Mouse (Mus musculus) adrenal gland, postnatal 25 days (tissue): ENCODE measurements around the gene Cbfb. TPM values are rescaled to one million over a fixed set of nuclear protein-coding genes. Genes with fewer than 3 reads are reported as not detected.
A peak's percentile ranks its signal among the peaks of the same experiment; 100 is the strongest.
"Not testable (repeated sequence)": the region's sequence is repeated elsewhere in the genome, so short reads cannot be mapped to it uniquely, and the experiment has no call there.

ENCODE experiments used
- DNase-seq: peaks from one replicate; pipeline ENCODE4 v3.0.0; 2021; ENCODE audit warnings: mixed read lengths
- total RNA-seq: library from RNA; stranded (reverse); gene quantifications from 2 replicates; pipeline ENCODE4 v1.2.3, GENCODE M21; 2021

Cbfb gene
- total RNA-seq, 1 experiment from 2014 or later, result 78.8 TPM

DNA sequence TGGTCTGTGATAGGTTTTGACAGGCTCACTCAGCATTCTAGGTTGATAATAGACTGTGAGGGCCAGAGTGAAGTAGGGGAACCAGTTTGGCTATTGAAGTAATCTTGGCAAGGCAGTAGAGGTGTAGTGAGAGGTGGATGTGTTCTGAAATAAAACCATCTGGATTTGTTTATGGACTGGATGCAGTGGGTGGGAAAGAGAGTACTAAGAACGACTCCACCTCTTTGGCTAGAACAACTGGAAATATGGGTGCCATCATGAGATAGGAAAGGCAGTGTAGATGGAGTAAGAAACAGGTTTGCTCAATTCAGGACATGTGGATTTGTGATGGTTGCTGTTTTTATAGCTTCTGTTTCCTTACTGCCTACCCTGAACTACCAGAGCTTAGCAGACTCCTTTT, 11.7 kb downstream of the Cbfb start:
- DNase-seq, result no peak

DNA sequence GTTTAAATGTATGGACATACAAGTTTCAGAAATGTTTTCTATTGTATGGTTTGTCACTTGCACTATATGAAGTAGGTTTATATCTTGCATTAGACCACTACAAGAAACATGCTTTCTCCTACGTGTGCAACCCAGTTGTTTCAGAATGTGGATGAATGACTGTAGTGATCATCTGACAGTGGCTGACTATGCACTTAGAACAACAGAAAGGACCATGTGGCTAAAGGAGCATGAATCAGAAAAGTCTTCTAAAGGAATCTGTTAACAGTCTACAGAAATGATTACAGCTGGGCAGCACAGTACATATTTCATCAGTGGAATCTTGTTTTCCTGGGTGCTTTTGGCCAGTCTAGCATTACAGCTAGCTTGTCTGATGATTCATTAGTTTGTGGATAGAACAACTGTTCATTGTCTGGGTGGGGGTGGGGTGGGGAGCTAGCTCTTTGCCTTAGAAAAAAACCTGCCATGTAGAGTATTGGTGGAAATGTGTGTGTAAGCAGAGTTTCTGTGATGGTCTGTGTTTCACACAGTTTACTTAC, 16.1 kb downstream of the Cbfb start:
- no peak for DNase-seq

DNA sequence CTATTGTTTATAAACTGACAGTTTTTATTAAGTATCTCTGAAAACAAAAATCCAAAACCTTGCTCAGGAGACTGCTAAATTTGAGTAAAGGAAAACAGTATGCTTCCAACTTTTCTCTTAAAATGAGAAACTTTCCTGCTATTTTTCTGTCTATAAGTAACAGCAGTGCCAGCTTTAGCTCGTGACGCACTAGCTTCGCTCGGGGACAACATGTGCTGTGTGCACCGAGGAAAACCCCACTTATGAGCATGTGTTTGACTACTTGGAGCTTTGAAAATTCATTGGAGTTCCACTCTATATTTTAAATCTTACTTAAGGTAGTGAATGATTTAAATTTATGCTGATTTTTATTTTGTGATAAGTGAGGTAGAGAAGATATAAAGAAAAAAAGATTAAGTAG, 21.7 kb downstream of the Cbfb start:
- no peak for DNase-seq

DNA sequence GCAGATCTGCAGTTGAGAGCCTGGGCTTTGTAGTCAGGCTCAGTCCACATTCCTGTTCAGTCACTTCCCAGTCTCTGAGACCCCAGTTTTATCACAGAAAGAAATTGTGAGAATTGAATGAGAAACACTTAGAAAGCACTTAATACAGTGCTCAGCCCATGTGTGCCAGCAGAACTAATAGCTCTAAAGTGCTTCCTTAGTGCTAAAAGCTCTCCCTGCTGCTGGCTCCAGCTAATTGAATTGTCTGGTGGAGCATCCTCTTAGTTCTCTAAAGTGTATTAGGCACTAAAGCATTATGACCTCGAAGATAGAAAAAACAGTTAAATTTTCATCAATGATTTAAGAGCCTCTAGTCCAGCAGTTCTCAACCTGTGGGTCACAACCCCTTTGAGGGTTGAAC, 35.3 kb downstream of the Cbfb start:
- DNase-seq, result no peak

DNA sequence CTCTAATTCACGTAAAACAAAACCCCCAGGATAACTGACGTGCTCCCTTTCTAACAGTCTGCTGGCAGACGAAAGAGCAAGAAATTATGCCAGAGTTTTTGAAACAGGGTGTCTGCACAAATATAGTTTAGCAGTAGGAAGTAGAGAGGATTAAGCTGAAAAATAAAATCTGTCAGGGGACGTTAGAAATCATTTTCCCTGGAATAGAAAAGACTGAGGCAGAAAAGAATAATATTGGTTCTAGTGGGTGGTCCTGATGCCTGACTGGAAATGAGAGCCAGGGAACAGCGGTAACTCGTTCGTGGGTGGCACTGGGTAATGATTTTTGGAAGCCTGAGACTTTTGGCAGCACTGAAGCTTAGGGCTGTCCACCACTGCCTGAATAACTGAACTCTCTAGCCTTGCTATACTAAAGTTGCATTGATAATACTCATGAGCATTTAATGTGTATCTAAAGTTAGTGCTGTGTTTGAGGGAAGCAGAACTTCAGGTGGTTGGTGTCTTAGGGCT, 36.3 kb downstream of the Cbfb start:
- no peak for DNase-seq

DNA sequence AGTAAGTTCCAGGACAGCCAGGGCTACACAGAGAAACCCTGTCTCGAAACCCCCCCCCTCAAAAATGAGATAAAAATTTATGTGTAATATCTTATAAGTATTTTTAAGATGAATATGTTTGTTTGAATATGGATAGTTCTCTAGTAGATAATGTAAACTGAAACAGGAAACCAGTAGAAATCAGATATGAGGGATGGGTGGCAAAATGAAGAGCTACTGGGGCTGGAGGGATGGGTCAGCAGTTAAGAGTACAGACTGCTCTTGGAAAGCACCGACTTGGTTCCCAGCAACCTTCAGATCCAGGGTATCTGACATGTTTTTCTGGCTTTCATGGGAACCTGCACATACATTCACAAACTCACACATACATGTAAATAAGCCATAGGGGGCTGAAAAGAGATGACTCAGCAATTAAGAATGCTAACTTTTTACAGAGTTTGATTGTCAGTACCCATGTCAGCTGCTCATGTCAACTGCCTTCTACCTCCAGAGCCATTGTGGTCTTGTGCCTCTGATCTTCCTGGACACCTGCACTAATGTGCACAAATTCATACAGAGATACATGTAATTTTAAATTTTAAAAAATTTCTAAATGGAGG, 37.3 kb downstream of the Cbfb start:
- DNase-seq, result no peak

DNA sequence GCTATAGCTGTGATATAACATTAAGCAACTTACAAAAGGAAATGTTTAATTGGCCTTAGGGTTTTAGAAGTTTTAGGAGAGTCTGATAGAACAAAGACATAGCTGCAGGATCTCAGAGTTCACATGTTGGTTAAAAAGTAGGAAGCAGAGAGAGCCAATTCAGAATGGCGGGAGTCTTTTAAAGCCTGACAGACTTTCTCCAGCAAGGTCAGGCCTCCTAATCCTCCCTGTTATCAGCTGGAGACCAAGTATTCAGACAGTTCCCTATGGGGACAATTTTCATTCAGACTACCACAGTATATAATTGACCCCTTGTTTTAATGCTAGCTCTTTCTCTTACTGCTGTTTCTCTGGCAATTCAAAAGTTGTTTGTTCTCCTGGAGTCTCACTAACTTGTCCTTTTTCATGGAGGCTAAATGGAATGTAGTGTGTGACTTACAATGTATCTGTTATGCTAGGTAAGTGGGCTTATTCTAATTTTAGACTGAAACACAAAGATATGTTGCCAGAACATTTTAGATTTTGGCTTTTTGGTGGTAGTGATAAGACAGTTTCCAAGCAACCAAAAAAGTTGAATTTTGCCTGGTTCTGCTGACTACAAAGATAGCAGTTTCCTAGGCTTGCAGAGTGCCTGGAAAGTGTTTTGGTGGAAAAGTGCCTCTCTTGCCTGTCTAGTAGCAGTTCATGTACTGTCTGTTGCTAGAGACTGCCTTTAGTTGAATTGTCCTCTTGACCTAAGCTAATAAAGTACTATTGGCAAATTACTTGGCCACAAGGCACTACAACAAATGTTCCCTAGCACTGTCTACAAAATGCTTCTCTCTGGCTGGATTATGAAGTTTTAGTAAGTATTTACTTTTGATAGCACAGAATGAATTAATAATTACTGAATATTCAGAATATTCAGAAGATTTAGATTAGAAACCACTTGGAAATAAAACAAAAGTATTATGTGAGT, 39.0 kb downstream of the Cbfb start:
- DNase-seq, result no peak

DNA sequence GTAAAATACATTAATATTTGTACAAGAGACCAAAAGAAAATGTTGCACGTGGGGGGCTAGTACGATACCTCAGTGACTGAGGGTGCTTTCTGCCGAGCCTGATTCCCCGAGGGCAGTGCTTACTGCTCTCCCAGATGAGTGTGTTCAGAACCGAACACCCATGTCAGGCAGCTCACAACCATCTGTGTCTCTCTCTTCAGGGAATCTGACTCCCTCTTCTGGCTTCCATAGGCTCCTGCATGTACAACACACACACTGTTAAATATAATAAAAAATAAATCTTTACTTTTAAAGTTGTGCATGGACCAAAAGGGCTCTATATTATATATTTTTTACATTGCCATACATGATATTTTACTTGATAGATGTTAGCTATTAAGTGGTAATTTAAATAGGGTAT, 43.6 kb downstream of the Cbfb start:
- DNase-seq, result no peak

DNA sequence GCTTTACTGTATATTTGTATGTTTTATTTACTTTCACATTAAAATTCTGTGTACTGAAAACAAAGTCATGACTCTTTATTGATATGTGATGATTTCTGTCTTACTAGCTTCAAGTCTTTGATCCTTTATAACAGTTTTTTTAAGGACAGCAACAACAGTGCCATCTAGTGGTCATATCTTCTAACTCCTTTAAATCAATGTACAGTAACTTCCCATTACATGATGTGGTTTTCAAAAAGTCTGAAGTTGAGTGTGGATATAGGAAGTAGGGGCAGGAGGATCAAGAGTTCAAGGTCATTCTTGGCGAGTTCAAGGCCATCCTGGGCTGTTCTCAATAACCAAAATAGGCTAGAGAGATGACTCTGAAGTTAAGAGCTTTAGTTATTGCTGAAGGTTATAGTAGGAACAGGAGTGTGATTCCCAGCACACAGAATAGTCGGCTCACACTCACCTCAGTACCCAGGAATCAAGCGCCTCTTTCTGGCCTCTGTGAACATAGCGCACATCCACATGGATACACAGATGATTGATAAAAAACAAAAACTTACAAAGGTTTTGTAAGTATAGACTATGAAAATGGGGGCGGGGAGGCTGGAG, 47.5 kb downstream of the Cbfb start:
- no peak for DNase-seq

DNA sequence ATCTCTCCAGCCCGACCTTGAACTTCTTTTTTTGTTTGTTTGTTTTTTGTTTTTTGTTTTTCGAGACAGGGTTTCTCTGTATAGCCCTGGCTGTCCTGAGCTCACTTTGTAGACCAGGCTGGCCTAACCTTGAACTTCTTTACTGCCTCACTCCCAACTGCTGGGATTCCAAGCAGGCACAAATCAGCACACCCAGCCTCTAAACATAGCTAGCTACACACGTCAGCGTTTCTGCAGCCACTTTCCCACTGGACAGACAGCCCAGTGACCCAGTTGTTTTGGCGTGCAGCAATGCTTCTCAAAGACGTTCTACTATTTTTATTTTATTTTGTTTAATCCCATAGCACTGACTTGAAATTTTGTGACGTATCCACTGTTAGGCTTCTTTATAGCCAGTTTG, 53.4 kb downstream of the Cbfb start:
- DNase-seq, result peak; percentile 5

DNA sequence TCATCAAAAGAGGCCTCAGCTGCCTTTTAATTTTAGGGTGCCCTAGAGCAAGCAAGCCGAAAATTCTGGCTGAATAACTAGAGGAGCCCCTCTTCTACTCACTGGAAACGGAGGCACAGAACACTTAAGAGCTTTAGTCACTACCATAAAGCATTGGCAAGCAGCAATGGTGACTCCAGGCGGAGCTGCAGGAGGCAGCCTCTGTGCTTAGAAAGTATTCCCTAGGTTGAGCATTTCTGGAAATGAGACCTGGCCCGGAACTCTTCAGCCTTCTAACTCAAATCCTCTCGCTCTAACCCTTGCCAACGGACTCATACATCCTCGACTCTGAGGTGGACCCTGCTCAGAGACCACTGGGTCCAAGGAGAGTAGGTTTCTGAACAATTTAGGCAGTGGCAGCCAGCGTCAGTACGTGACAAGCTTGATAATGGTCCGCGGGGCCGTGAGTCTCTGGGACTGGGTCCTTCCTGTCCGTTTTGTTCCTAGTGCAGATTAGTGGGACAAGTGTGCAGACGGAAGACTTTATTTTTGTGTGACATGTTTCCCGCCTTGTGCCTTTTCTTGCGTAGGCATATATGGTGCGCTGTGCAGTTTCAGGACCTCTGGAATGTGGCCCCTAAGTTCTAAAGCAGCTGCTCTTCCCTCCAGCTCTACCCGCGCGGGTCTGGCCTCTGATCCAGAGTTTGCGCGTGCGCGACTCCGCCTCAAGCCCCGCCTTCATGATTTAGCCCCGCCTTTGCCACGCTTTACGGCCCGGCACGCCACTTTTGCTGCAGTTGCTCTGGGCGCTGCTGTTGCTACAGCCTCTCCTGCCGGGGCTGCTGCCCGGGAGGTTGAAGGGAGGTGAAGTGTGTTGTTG, 54.2 kb downstream of the Cbfb start, which contains the start of gene D230025D16Rik:
Gene D230025D16Rik, plus strand, starts transcription at position 733 of the 859 bp plus-strand sequence.
- DNase-seq, result peak; percentile 97

DNA sequence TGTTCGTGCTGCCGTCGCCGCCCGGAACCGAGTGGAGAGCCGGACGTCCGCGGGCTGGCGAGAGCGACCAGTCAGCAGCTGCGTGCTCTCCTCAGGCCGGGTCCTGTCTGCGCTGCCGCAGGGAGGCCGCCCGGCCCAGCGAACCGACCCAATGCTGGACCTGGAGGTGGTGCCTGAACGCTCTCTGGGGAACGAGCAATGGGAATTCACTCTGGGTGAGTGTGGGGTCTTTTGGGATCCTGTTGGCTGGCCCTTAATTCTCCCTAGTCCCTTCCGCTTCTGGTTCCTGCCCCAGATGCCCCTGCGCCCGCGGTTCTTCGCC, 54.8 kb downstream of the Cbfb start:
- DNase-seq, result no peak

DNA sequence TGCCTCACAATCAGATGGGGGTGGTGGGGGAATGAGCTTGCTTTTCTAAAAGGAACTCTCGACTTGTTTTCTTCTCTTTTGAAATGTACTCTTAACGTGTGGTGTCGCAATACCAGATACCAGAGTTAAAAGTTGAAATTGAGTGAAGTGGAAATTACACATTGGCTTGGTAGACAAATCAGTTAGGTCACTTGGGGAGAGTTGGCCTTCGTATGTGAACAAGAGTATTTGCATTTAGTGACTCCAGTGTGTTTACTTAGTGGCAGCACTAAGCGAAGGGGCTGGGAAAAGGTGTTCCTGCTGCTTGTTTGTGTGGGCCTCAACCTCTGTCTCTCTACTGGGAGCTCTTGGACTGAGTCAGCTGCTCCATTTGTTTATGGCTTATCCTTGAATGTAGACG, 55.4 kb downstream of the Cbfb start:
- DNase-seq, result no peak

DNA sequence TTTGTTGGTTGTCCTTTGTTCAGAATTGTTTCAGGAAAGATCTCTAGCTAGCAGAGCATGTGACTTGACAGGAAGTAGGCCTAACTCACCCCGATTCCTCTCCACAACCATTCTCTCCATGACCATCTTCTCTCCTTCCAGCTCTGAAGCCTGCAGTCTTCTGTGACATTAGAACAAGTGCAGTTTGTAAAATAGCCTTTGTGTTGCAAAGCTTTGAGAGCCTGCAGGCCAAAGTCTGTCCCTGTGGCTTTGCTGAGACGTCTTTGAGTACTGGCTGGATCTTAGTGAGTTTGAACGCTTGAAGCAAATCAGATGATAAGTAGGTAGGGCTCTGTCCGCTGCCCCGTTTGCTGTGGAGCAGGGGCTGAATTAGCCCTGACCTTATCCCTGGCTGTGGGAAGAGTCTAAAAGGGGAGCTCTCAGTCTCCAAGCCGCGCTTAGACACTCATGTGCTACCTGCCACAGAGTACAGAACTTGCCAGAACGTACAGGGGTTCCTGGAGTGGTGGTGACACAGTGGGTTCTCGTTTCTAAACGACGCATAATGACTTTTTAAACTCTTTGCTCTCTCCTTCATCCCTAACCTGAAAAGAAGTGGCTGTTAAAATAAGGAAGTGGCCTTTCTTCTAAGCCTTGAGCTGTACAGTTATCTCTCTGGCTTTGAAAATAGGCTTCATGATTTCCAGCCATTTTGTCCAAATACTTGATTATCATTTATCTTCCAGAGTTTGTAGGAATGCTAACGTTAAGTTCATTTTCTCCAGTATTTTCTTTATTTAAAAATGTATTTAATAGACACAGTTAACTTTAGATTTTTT, 61.2 kb downstream of the Cbfb start:
- no peak for DNase-seq

DNA sequence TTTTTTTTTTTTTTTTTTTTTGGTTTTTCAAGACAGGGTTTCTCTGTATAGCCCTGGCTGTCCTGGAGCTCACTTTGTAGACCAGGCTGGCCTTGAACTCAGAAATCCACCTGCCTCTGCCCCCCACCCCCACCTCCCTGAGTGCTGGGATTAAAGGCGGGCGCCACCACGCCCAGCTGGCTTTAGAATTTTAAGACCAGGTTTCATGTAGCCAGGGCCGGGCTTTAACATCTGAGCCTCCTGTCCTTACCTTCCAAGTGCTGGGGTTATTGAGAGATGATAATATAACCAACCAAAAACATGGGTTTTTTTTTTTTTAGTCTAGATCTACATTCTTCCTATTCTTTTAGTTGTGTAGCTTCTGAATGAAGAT, 61.8 kb downstream of the Cbfb start:
- not testable (repeated sequence) for DNase-seq

DNA sequence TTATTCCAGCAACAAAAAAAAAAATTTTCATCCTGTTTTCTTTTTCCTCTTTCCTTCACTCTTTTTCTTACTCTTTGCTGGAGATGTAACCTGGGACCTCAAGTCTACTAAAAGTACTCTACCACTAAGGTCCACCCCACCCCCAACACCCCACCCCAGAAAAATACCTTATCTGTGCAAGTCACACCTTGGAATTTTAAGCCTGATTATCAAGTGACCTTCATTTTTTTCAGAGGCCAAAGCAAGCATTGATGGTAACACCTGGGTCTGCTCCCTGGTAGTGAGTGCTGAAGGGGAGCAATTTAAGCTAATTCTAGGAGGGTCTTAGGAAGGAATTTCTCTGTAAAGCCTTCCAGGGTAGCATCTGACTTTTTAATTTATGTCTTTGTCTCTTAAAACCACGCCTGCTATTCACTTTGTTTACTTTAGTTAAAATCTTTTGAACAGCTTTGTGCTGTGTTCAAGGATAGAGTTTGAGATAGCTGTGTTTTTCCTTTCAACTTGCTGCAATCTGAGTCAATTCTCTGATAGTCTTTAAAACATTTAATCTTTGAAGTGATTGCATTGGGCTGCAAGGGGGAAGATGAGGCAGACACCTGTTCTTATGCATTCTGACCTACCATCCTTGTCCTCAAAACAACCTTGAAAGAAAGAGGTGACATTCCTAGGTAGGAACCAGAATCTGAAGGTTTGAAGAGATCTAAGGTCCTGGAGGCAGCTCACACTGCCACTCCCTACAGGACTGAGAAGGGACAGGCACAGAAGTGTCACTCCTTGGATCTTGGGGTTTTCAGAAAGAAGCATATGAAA, 62.9 kb downstream of the Cbfb start:
- DNase-seq, result no peak

DNA sequence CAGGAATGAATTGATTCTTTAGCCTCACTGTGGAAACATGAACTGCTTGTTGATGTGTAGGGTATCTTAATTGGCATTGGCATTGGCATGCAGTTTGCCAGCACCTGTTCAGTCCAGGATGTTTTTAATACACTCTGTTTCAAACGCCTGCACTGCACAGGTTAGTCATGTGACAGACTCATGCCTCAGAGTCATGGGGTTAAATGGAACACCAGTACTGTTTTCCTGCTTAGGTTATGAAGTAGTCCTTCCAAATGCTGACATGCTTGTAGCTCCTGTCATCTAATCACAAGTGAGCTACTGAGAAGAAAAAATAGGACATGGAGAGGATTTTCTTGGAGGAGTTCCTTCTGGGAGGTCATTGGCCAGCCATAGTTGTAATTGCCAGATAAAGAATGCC, 64.7 kb downstream of the Cbfb start:
- no peak for DNase-seq

DNA sequence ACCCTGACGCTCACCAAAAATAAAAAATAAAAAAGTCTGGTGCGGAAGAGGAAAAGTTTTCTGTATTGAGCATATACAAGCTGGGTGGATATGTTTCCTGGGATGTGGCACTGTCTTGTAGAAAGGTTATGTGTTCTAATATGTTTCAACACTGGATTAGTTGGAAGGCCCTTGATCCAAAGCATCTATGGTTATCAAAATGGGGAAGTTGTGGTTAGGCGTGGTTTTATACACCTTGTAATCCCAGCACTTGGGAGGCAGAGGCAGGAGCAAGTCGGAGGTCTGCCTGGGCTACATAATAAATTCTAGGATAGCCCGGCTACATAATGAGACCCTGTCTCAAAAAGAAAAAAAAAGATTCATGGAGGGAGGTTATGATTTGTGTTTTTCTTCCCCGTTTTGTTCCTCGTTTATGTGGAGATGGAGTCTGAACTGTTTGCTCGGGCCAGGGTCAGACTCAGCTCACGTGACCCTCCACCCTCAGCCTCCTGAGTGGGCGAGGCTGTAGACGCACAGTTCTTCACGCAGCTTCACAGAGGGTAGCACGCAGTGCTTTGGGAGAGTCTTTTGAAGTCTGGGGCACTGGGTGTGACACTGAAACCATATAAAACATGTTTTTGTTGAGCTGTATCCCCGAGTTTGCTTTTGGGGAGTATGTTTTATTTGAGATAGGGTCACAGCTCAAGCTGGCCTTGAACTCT, 67.1 kb downstream of the Cbfb start:
- no peak for DNase-seq

DNA sequence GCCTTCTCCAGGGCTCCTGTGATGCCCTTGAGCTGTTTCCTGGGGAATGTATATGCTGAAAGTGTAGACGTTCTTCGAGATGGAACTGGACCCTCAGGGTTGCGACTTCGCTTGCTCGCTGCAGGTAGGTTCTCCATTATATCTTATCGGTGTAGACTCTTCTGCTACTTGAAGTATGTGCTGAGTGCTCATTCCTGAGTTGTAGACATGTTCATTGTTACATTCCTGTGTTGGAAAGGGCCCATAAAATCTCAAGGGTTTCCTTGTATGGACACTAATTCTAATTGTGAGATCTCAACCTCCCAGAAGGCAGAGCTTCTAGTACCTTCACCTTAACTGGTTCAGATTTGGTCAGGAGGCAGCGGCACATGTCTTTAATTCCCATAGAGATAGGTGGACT, 70.5 kb downstream of the Cbfb start:
- no peak for DNase-seq

DNA sequence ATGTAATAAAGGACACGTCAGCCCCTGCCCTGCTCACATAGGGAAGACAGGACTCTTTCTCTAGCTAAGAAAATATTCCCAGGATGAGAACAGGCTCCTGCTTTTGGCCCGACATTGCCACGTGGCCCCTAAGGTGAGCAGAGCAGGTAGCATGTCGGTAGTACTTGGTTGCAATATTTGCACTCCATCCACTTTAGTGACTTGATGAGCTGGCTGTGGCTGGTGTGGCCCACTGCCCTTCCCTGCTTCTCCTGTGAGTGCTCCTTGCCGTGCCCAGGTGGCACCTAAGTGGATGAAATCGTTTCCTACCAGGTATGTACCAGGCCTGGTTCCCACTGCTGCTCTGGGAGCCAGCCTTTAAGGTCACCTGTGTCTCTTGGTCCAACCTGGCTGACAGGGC, 81.5 kb downstream of the Cbfb start:
- no peak for DNase-seq
